Mouse (Mus musculus): ENCODE measurements at regions not wholly inside any gene's neighbourhood (a gene's known extent, or its start where the extent isn't known, plus 50 kb on each side); places are given as distances from the start of the nearest gene placed in this dataset.

DNA sequence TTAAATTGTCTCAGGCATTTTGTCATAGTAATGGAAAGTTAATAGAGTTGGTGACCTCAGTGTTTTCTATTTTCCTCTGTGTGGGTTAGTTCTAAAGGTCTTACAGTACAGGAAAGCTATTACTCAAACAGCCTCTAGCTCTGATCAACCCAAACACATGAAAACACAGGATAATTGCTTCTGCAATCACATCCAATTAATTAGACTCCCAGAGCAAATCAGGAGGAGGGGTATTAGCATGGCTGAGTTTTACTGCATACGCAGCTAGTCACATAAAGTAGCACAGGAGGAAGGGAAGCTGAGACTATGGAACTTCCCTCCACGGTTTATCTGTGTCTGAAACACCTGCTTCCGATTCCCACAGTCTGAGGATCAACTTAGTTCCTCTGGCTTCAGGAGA, 288.3 kb upstream of the Slit2 start:
- TF ChIP-seq CTCF (IDR thresholded peaks at IDR 0.05; ENCODE audit: borderline replicate concordance, insufficient read depth, low read length), result no peak
- no peak for TF ChIP-seq POLR2A (IDR thresholded peaks at IDR 0.05; ENCODE audit: low read depth, low read length)

Data from embryonic fibroblast, embryonic 13.5 days (primary cell).